Comparison of ENCODE assay signal across 8 mouse cellular contexts in the genomic region with DNA sequence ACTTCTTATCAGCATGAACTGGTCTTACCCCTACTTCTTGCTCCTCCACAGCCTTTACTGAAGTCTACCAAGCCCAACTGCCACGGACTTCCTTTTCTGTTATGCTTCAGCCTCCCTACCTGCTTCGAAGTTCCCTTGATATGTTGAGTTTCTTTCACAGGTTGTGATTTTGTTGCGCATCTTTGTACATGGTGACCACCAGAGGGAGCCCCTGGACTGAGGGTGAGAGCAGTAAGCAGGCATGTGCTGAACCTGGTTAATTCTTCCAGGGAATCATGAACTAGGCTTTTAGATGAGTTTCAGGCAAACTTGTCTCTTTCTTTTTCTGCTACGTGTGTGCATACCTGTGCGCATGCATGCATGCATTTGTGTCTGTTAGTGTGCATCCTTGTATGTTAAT.
DNase-seq lines count a peak whose midpoint lies in the region; ATAC-seq and TF ChIP-seq lines count a peak whose summit lies in the region.

No protein-coding gene starts in this region.

- peak; percentile 48; the same call in 1 of the 2 replicates for TF ChIP-seq CTCF in testis, adult 2 months (IDR thresholded peaks at IDR 0.05; ENCODE audit: control insufficient read depth, insufficient read depth, insufficient replicate concordance, low read depth, low read length)

- no peak overlapping the region for H3K27ac ChIP-seq in hindbrain, embryonic 10.5 days
- H3K27ac ChIP-seq in hindbrain, embryonic 12.5 days, result no peak overlapping the region
- no peak overlapping the region for H3K27ac ChIP-seq in intestine, embryonic 14.5 days (ENCODE audit: low read depth)
- no peak overlapping the region for H3K27ac ChIP-seq in midbrain, embryonic 12.5 days (replicated peaks)
- H3K27ac ChIP-seq in testis, adult 2 months (ENCODE audit: control insufficient read depth, insufficient read depth, low read depth, low read length), result no peak overlapping the region

- peak; percentile 64 for DNase-seq in hindbrain, embryonic 10.5 days (ENCODE audit: low spot score)
- DNase-seq in cerebellum, adult 11-12 months, result peak; percentile 4
- DNase-seq in forelimb bud, embryonic 11.5 days (ENCODE audit: low read depth, low spot score), result peak; percentile 83
- DNase-seq in intestine, embryonic 14.5 days (ENCODE audit: low spot score), result peak; percentile 74
- peak; percentile 18 for DNase-seq in left cerebral cortex, adult 11 months (ENCODE audit: low spot score)

- H3K27me3 ChIP-seq in hindbrain, embryonic 10.5 days (ENCODE audit: insufficient read depth, poor library complexity, severe bottlenecking), result no peaks in the 10 kb centered on the region
- H3K27me3 ChIP-seq in hindbrain, embryonic 12.5 days, result no peaks in the 10 kb centered on the region
- H3K27me3 ChIP-seq in intestine, embryonic 14.5 days (replicated peaks; ENCODE audit: control insufficient read depth, insufficient read depth, low read length), result no peaks in the 10 kb centered on the region
- H3K27me3 ChIP-seq in midbrain, embryonic 12.5 days, result no peaks in the 10 kb centered on the region
- no peaks in the 10 kb centered on the region for H3K27me3 ChIP-seq in testis, adult 2 months (ENCODE audit: control insufficient read depth, insufficient read depth, low read length)

- 0 out of 2 replicates have a peak, but pooled peaks cover 4% of the 10 kb centered on the region for H3K4me1 ChIP-seq in hindbrain, embryonic 10.5 days (replicated peaks)
- H3K4me1 ChIP-seq in hindbrain, embryonic 12.5 days, result 0 out of 2 replicates have a peak, but pooled peaks cover 2% of the 10 kb centered on the region
- no peaks in the 10 kb centered on the region for H3K4me1 ChIP-seq in intestine, embryonic 14.5 days (replicated peaks; ENCODE audit: control insufficient read depth, insufficient read depth, low read length)
- H3K4me1 ChIP-seq in midbrain, embryonic 12.5 days, result no peaks in the 10 kb centered on the region
- no peaks in the 10 kb centered on the region for H3K4me1 ChIP-seq in testis, adult 2 months (ENCODE audit: control insufficient read depth, insufficient read depth, low read length)

- no peaks in the 10 kb centered on the region for H3K36me3 ChIP-seq in hindbrain, embryonic 10.5 days
- no peaks in the 10 kb centered on the region for H3K36me3 ChIP-seq in hindbrain, embryonic 12.5 days
- no peaks in the 10 kb centered on the region for H3K36me3 ChIP-seq in intestine, embryonic 14.5 days (ENCODE audit: control insufficient read depth, insufficient read depth, low read length)
- H3K36me3 ChIP-seq in midbrain, embryonic 12.5 days, result no peaks in the 10 kb centered on the region
- H3K36me3 ChIP-seq in testis, adult 2 months (ENCODE audit: control insufficient read depth, insufficient read depth, low read length), result no peaks in the 10 kb centered on the region

- ATAC-seq in hindbrain, embryonic 12.5 days (ENCODE audit: low FRiP score), result no peak
- no peak for ATAC-seq in intestine, embryonic 14.5 days (replicated peaks; ENCODE audit: low FRiP score, low TSS enrichment, low read depth)
- peak; percentile 34; the same call in 1 of the 2 replicates for ATAC-seq in midbrain, embryonic 12.5 days (ENCODE audit: low FRiP score, low read depth)

- TF ChIP-seq POLR2A in testis, adult 2 months (IDR thresholded peaks at IDR 0.05; ENCODE audit: control insufficient read depth, low read depth, low read length), result no peak

- no peaks in the 10 kb centered on the region for H3K9me3 ChIP-seq in hindbrain, embryonic 10.5 days
- no peaks in the 10 kb centered on the region for H3K9me3 ChIP-seq in hindbrain, embryonic 12.5 days (replicated peaks)
- H3K9me3 ChIP-seq in intestine, embryonic 14.5 days (ENCODE audit: control insufficient read depth, low read length), result no peaks in the 10 kb centered on the region
- no peaks in the 10 kb centered on the region for H3K9me3 ChIP-seq in midbrain, embryonic 12.5 days

- H3K4me3 ChIP-seq in hindbrain, embryonic 10.5 days, result no peak overlapping the region
- H3K4me3 ChIP-seq in hindbrain, embryonic 12.5 days, result no peak overlapping the region
- H3K4me3 ChIP-seq in intestine, embryonic 14.5 days (ENCODE audit: low read depth, low read length), result no peak overlapping the region
- no peak overlapping the region for H3K4me3 ChIP-seq in midbrain, embryonic 12.5 days
- no peak overlapping the region for H3K4me3 ChIP-seq in testis, adult 2 months (ENCODE audit: control insufficient read depth, low read depth, low read length)

- H3K4me2 ChIP-seq in hindbrain, embryonic 12.5 days (replicated peaks), result no peak overlapping the region
- H3K4me2 ChIP-seq in intestine, embryonic 14.5 days (ENCODE audit: low read length), result no peak overlapping the region
- H3K4me2 ChIP-seq in midbrain, embryonic 12.5 days (replicated peaks), result no peak overlapping the region

- no peak overlapping the region for H3K9ac ChIP-seq in hindbrain, embryonic 12.5 days
- no peak overlapping the region for H3K9ac ChIP-seq in intestine, embryonic 14.5 days (ENCODE audit: low read length)
- no peak overlapping the region for H3K9ac ChIP-seq in midbrain, embryonic 12.5 days (replicated peaks)

- WGBS in hindbrain, embryonic 10.5 days, result 47% methylated on average over 5 of the region's 5 CpGs
- WGBS in hindbrain, embryonic 12.5 days, result 48% methylated on average over 5 of the region's 5 CpGs
- 31% methylated on average over 5 of the region's 5 CpGs for WGBS in intestine, embryonic 14.5 days
- WGBS in midbrain, embryonic 12.5 days, result 43% methylated on average over 5 of the region's 5 CpGs

Comparison
In these comparisons a context has a peak if more than half of its experiments do, and no peak if none do; other contexts are left out.
1. DNase-seq: peak in every context shown above with its lines; median percentile 83 in forelimb bud, embryonic 11.5 days; 74 in intestine, embryonic 14.5 days; 64 in hindbrain, embryonic 10.5 days; 18 in left cerebral cortex, adult 11 months; 4 in cerebellum, adult 11-12 months.